Mouse (Mus musculus) midbrain, embryonic 15.5 days (tissue): ENCODE results near the gene Osm. TPM values are rescaled to one million over a fixed set of nuclear protein-coding genes. Genes with fewer than 3 reads are reported as not detected.

ENCODE experiments used
- polyA plus RNA-seq: library from polyadenylated mRNA; unstranded; fragments of >200 nt; fragmentation: Nextera tagmentation; extraction: Ambion mirVana; gene quantifications from 2 replicates; pipeline ENCODE4 v1.2.1, GENCODE M21; 2015

The Osm gene
- polyA plus RNA-seq, 1 experiment from 2014 or later = 0.21 TPM

Other genes starting within 250 kb of the Osm start
- gene Sec14l4, start 205.0 kb upstream of the Osm start, polyA plus RNA-seq = not detected in 2 replicates
- gene Sec14l3, start 171.6 kb upstream of the Osm start, polyA plus RNA-seq = 1.3 and 1.4 TPM in 2 replicates
- 9.3 and 12.8 TPM in 2 replicates for gene Mtfp1, start 141.0 kb upstream of the Osm start, polyA plus RNA-seq
- gene Sec14l2, start 113.0 kb upstream of the Osm start, polyA plus RNA-seq = 4.0 TPM in 2 replicates
- 55.3 and 55.4 TPM in 2 replicates for gene Rnf215, start 101.2 kb upstream of the Osm start, polyA plus RNA-seq
- 9.0 and 10.3 TPM in 2 replicates for gene Ccdc157, start 76.1 kb upstream of the Osm start, polyA plus RNA-seq
- 53.7 and 57.5 TPM in 2 replicates for gene Sf3a1, start 76.1 kb upstream of the Osm start, polyA plus RNA-seq
- 35.0 and 38.6 TPM in 2 replicates for gene Tbc1d10a, start 49.6 kb upstream of the Osm start, polyA plus RNA-seq
- 2.6 and 3.6 TPM in 2 replicates for gene Castor1, start 18.2 kb upstream of the Osm start, polyA plus RNA-seq
- gene Lif, start 21.1 kb downstream of the Osm start, polyA plus RNA-seq = 0.05 TPM in 1 of 2 replicates, not detected in the other
- gene Hormad2, start 204.7 kb downstream of the Osm start, polyA plus RNA-seq = not detected in 2 replicates